Mouse (Mus musculus): ENCODE data around the gene Dnaic1. TPM values are rescaled to one million over a fixed set of nuclear protein-coding genes. Genes with fewer than 3 reads are reported as not detected.
A peak's percentile ranks its signal among the peaks of the same experiment; 100 is the strongest.

The Dnaic1 gene
- polyA plus RNA-seq, 1 experiment from 2014 or later: 2.1 TPM

DNA sequence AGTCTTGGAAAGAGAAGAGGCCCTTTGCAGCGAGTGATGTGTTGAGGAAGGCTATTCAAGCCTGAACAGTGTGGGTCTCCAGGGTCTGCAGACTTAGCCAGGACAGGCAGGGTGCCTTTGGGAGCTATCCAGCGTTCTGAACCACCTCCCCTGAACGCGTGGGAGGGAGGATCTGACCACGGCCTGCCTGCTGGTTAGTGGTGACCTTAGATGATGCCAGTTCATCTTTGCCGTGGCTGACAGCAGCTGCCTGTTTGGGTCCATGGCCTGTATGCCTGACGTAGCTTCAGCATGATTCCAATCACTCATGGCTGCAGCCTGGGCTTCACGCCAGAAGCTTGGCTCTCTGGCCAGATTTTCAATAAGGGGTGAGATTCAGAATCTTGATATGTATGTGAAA lies 23.6 kb upstream of the Dnaic1 start:
- H3K9ac ChIP-seq: no peak overlapping the region
- 15% methylated on average over 8 of the region's 8 CpGs for WGBS
- no peak for ATAC-seq (ENCODE audit: insufficient number of reproducible peaks, low FRiP score)

DNA sequence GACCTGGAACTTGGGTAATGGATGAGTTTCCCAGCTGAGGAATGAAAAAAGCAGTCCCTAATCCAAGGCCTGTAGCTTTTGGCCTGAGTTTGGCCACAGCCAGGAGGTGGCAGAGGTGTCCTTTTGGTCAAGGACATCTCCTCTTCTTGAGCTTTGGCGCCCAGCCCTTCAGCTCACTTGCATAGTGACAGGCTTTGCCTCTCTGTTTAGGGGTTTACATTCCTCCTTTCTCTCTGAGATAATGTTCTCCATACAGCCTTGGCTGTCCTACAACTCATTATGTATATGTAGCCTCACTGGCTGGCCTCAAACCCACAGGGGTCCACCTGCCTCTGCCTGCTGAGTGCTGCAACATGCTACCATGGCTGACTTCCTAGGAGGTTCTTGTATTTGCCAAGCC lies 22.5 kb upstream of the Dnaic1 start:
- Histone ChIP-seq H3K4me3 (no peak overlapping the region), H3K27me3 (replicated peaks) (no peaks in the 10 kb centered on the region), H3K9me3 (replicated peaks) (no peaks in the 10 kb centered on the region), H3K4me2 (no peak overlapping the region), H3K27ac (ENCODE audit: poor library complexity, severe bottlenecking) (no peak overlapping the region), H3K9ac (no peak overlapping the region), H3K4me1 (replicated peaks) (no peaks in the 10 kb centered on the region), H3K36me3 (no peaks in the 10 kb centered on the region)
- WGBS: 59% methylated on average over 1 of the region's 1 CpGs
- no peak for ATAC-seq (ENCODE audit: insufficient number of reproducible peaks, low FRiP score)

More for the DNA sequence above, 23.6 kb upstream of the Dnaic1 start:
- no peak overlapping the region for H3K27ac ChIP-seq (ENCODE audit: poor library complexity, severe bottlenecking)
- no peaks in the 10 kb centered on the region for H3K9me3 ChIP-seq (replicated peaks)
- no peak overlapping the region for H3K4me2 ChIP-seq
- H3K4me1 ChIP-seq (replicated peaks): no peaks in the 10 kb centered on the region
- no peak overlapping the region for H3K4me3 ChIP-seq
- no peaks in the 10 kb centered on the region for H3K27me3 ChIP-seq (replicated peaks)
- no peaks in the 10 kb centered on the region for H3K36me3 ChIP-seq

DNA sequence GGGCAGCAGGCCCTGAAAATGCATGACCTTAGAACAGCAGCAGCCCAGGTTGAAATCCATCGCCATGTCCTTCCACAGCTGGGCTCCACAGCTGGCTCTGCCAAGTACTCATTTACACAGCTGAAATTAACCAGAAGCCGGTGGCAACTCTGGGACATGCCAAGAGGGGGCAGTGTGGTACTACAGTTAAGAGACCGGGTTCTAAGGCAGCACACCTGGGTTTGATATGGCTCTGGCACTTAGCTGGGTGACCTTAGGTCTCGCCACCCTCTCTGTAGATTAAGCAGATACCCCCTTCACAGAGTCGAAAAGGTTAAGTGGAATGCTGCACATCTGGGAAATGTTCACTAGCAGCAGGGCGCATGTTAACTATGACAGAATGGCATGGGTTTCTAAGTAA lies 17.0 kb upstream of the Dnaic1 start:
- Histone ChIP-seq H3K27ac (ENCODE audit: poor library complexity, severe bottlenecking) (no peak overlapping the region), H3K4me1 (replicated peaks) (peaks cover 21% of the 10 kb centered on the region), H3K4me3 (no peak overlapping the region), H3K9me3 (replicated peaks) (no peaks in the 10 kb centered on the region), H3K36me3 (no peaks in the 10 kb centered on the region), H3K4me2 (no peak overlapping the region), H3K9ac (no peak overlapping the region), H3K27me3 (replicated peaks) (no peaks in the 10 kb centered on the region)
- ATAC-seq (ENCODE audit: insufficient number of reproducible peaks, low FRiP score): no peak
- WGBS: 34% methylated on average over 6 of the region's 6 CpGs

DNA sequence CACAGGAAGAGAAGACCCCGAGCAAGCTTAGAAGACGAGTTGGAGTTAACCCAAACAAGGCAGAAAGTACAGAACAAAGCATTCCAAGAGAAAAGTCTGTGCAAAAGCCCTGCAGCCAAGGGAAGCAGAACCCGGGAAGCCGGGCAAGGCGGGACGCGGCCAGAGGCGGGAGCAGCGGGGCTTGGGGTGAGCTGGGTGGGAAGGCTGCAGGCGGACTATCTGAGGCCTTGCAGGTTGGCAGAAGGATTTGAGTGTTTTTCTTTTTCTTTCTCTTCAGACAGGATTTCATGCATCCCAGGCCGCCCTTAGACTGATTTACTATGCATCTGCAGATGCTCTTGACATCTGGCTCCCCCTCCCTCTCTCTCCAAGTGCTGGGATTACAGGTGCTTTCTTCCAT lies 16.5 kb upstream of the Dnaic1 start:
- Histone ChIP-seq H3K9me3 (replicated peaks) (no peaks in the 10 kb centered on the region), H3K36me3 (no peaks in the 10 kb centered on the region), H3K4me1 (replicated peaks) (peaks cover 21% of the 10 kb centered on the region), H3K9ac (no peak overlapping the region), H3K27me3 (replicated peaks) (no peaks in the 10 kb centered on the region), H3K27ac (ENCODE audit: poor library complexity, severe bottlenecking) (no peak overlapping the region), H3K4me2 (no peak overlapping the region), H3K4me3 (no peak overlapping the region)
- ATAC-seq (ENCODE audit: insufficient number of reproducible peaks, low FRiP score): no peak
- 77% methylated on average over 11 of the region's 11 CpGs for WGBS

DNA sequence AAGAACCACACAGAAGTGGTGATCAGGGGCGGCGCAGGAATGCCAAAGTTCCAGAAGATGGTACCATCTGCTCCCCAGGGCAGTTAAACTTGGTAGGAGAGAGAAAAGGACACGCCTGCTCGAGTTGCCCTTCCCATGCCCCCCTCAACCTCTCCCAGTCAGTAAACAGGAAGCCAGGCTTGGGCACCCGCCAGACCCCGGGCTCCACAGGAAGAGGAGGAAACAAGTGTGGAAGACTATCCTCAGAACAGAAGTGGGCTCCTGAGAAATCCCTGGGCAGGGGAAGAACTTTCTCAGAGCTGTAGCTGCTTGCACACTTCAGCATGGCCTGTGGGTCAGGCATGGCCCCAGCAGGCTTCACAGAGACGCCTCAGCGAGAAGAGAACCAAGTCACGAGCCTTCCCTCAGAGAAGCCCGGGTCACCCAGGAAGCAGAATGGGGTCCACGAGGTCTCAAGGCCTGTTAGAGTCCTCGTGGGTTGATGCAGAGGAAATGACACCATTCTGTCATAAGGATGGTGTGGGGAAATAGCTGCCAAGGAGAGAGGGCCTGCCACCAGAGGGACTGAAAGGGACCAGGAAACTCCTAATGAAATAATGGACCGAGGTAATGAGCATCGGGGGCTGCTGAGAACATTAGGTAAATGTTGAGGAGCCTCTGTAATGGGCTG lies 14.4 kb upstream of the Dnaic1 start:
- H3K4me2 ChIP-seq: no peak overlapping the region
- ATAC-seq (ENCODE audit: insufficient number of reproducible peaks, low FRiP score): no peak

DNA sequence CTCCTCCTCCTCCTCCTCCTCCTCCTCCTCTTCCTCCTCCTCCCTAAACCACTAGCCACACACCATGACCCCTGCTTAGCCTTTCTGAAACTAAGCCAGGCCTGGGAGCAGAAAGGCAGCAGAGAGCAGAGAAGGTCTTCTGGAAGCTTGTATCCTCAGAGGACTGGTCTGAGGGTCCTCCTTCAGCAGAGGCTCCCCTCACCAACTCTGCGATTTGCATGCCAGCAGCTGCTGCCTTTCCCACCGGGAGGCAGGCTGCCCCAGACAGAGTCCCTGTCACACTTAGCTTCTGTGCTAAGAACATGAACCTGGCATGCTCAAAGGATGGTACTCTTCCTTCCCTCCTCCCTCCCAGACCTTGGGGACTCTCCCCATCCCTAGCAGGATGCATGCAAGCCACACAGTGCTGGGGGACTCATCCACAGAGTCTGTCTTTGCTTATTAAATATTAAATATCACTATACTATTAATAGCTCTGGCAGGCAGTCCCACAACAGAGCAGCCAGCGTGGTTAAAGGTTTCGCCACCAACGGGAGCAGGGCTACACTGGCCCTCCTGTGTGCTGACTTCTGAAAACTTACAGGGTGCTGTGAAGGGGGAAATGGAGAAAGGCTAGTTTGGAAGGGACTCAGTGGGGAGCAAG lies 13.1 kb upstream of the Dnaic1 start:
- H3K9me3 ChIP-seq (replicated peaks): no peaks in the 10 kb centered on the region
- no peak overlapping the region for H3K27ac ChIP-seq (ENCODE audit: poor library complexity, severe bottlenecking)
- no peak overlapping the region for H3K4me2 ChIP-seq
- H3K4me3 ChIP-seq: no peak overlapping the region
- H3K9ac ChIP-seq: no peak overlapping the region
- ATAC-seq (ENCODE audit: insufficient number of reproducible peaks, low FRiP score): no peak
- H3K36me3 ChIP-seq: no peaks in the 10 kb centered on the region
- H3K4me1 ChIP-seq (replicated peaks): peaks cover 21% of the 10 kb centered on the region
- 43% methylated on average over 5 of the region's 5 CpGs for WGBS
- H3K27me3 ChIP-seq (replicated peaks): no peaks in the 10 kb centered on the region

More for the DNA sequence above, 14.4 kb upstream of the Dnaic1 start:
- Histone ChIP-seq H3K9ac (no peak overlapping the region), H3K4me3 (no peak overlapping the region), H3K27me3 (replicated peaks) (no peaks in the 10 kb centered on the region), H3K27ac (ENCODE audit: poor library complexity, severe bottlenecking) (peak overlapping the region; percentile 75), H3K9me3 (replicated peaks) (no peaks in the 10 kb centered on the region), H3K36me3 (no peaks in the 10 kb centered on the region), H3K4me1 (replicated peaks) (peaks cover 21% of the 10 kb centered on the region)
- WGBS: 60% methylated on average over 14 of the region's 14 CpGs

DNA sequence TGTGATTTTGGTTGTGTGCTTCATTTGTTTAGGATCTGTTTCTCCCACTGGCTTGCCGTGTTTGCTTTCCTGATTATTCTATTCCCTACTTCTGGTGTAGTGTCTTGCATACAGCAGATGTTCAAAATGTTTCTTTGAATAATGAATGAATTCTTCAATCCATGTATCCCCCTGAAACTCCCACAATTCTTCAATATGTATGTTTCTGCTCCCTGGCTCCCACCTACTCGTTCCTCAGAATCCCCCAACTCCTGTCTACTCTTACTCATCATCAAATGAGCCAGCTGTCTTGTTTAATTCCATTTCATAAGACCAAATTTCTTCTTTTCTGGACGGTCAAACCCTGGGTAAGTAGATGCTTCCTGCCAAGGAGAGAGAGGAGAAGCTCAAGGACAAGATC lies 12.5 kb upstream of the Dnaic1 start:
- no peak overlapping the region for H3K4me3 ChIP-seq
- no peak overlapping the region for H3K27ac ChIP-seq (ENCODE audit: poor library complexity, severe bottlenecking)
- no peaks in the 10 kb centered on the region for H3K36me3 ChIP-seq
- ATAC-seq (ENCODE audit: insufficient number of reproducible peaks, low FRiP score): no peak
- peaks cover 21% of the 10 kb centered on the region for H3K4me1 ChIP-seq (replicated peaks)
- no peaks in the 10 kb centered on the region for H3K27me3 ChIP-seq (replicated peaks)
- no peak overlapping the region for H3K9ac ChIP-seq
- 63% methylated on average over 3 of the region's 3 CpGs for WGBS
- H3K9me3 ChIP-seq (replicated peaks): no peaks in the 10 kb centered on the region
- H3K4me2 ChIP-seq: no peak overlapping the region

DNA sequence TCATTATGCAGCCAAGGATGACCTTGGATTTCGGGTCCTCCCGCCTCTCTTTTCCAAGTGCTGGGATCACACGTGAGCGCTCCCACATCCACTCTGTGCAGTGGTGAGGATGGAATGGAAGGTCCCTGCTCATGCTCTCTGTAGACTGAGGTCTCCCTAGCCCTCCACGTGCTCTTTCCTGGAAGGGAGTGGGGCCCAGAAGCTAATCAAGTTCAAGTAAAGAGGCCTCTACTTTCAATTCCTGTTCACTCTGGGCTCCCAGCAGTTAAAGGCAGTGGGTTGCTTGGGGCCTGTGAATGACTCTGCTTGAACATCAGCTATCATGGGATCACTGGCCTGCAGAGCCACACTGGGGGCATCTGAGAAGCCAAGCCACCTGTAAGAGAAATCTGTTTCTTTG lies 6.3 kb upstream of the Dnaic1 start:
- Histone ChIP-seq H3K36me3 (no peaks in the 10 kb centered on the region), H3K27ac (ENCODE audit: poor library complexity, severe bottlenecking) (no peak overlapping the region), H3K4me2 (no peak overlapping the region), H3K9ac (no peak overlapping the region), H3K4me3 (no peak overlapping the region), H3K27me3 (replicated peaks) (0 out of 2 replicates have a peak, but pooled peaks cover 8% of the 10 kb centered on the region), H3K9me3 (replicated peaks) (no peaks in the 10 kb centered on the region), H3K4me1 (replicated peaks) (peaks cover 7% of the 10 kb centered on the region)
- no peak for ATAC-seq (ENCODE audit: insufficient number of reproducible peaks, low FRiP score)
- 78% methylated on average over 5 of the region's 5 CpGs for WGBS

DNA sequence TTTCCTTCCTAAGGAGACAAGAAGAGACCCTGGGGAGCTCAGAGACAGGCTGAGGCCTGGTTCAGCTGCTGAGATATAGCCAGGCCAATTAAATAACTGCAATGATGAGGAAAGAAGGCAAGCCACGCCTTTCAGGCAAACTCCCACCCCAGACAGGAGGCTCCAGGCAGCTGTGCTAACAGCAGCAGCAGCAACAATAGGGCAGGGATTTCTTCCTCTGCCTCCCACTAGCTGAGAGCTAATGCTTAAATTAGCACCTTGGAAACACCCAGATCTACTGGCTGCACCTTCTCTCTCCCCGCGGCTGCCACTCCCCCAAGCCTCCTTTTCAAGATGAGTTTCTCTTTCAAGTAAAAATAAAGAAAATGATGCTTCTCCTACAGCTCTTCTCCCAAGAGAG lies 3.5 kb upstream of the Dnaic1 start:
- Histone ChIP-seq H3K4me2 (no peak overlapping the region), H3K36me3 (no peaks in the 10 kb centered on the region), H3K9ac (no peak overlapping the region), H3K27me3 (replicated peaks) (peaks cover 9% of the 10 kb centered on the region; the same call in 1 of the 2 replicates), H3K4me1 (replicated peaks) (peaks cover 13% of the 10 kb centered on the region), H3K27ac (ENCODE audit: poor library complexity, severe bottlenecking) (no peak overlapping the region), H3K9me3 (replicated peaks) (no peaks in the 10 kb centered on the region), H3K4me3 (no peak overlapping the region)
- no peak for ATAC-seq (ENCODE audit: insufficient number of reproducible peaks, low FRiP score)
- 12% methylated on average over 3 of the region's 3 CpGs for WGBS

DNA sequence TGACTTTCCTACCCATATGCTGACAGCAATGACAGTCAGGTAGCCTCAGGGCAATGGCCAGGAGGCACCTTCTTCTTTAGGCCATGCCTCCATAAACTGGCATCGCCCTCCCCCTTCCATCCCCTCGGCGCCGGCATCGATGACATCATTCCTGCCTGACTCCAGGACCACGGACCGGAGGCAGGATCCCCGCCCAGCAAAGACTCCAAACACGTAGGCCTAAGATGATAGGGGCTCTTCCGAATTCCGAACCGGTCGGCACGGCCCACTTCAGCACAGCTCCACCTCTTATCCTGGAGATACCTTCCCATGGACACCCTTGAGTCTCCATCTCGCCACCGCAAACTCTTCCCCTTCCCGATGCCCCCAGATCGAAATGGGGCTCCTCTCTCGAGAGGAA lies 1.3 kb upstream of the Dnaic1 start:
- H3K4me2 ChIP-seq: peak overlapping the region; percentile 96
- no peaks in the 10 kb centered on the region for H3K36me3 ChIP-seq
- H3K9ac ChIP-seq: peak overlapping the region; percentile 85
- no peaks in the 10 kb centered on the region for H3K9me3 ChIP-seq (replicated peaks)
- peaks cover 13% of the 10 kb centered on the region; the same call in 1 of the 2 replicates for H3K27me3 ChIP-seq (replicated peaks)
- H3K27ac ChIP-seq (ENCODE audit: poor library complexity, severe bottlenecking): no peak overlapping the region; the same call in 1 of the 2 replicates
- no peak for ATAC-seq (ENCODE audit: insufficient number of reproducible peaks, low FRiP score)
- H3K4me1 ChIP-seq (replicated peaks): peaks cover 13% of the 10 kb centered on the region
- H3K4me3 ChIP-seq: peak overlapping the region; percentile 73
- WGBS: 8% methylated on average over 19 of the region's 19 CpGs

DNA sequence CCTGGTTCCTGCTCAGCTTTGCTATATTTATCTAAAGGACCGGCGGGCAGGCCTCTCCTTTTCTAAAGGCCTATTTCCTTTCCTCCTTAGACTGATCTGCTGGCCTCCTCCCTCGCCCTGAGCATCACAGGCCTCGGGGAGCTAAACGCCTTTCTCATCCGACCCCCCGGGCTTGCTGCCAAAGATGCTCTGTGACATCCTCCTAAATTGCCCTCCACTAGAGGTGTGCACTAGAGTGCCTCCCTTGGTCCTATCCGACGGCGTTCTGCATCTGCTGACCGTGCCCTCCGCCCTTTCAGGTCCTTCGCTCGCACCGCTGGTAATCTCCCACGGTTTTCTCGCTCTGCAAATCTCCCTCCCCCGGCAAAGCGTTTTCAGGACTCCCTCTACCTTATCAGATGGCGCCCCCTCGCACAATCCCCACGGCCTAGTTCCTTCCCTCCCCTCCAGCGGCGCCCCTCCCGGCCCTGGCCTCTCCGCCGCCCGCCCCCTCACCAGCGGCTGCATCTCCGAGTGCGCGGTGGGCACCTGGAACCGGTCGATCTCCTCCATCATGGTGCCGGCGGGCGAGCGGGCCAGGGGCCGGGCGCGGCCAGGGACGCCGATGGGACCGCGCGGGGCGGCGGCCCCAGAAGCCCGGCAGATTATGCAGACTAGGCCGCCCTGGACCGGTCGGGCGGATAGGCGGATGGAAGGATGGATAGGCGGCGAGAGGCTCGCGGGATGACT lies 729 bp upstream of the Dnaic1 start:
- H3K4me2 ChIP-seq: peak overlapping the region; percentile 96
- H3K4me1 ChIP-seq (replicated peaks): peaks cover 13% of the 10 kb centered on the region
- H3K36me3 ChIP-seq: no peaks in the 10 kb centered on the region
- ATAC-seq (ENCODE audit: insufficient number of reproducible peaks, low FRiP score): peak; percentile 15; the same call in 1 of the 2 replicates
- peak overlapping the region; percentile 73 for H3K4me3 ChIP-seq
- under 1% methylated on average over 58 of the region's 58 CpGs for WGBS
- no peaks in the 10 kb centered on the region for H3K9me3 ChIP-seq (replicated peaks)
- peaks cover 13% of the 10 kb centered on the region; the same call in 1 of the 2 replicates for H3K27me3 ChIP-seq (replicated peaks)
- H3K9ac ChIP-seq: peak overlapping the region; percentile 85
- H3K27ac ChIP-seq (ENCODE audit: poor library complexity, severe bottlenecking): peak overlapping the region; percentile 41

Data from heart, embryonic 12.5 days (tissue).